Mouse (Mus musculus) embryonic fibroblast, embryonic 13.5 days (primary cell): ENCODE data around the gene Nudt3. TPM values are rescaled to one million over a fixed set of nuclear protein-coding genes. Genes with fewer than 3 reads are reported as not detected.

ENCODE experiments used
- H3K27ac ChIP-seq: 2 replicates; pipeline ENCODE4 v1.5.1; 2012; ENCODE audit warnings: low read length, control low read depth, inconsistent platforms; ENCODE audit not compliant: insufficient read depth
- H3K4me1 ChIP-seq: 2 replicates; pipeline ENCODE4 v1.6.1; 2011; ENCODE audit warnings: low read length; ENCODE audit not compliant: control insufficient read depth, insufficient read depth
- H3K4me3 ChIP-seq: 2 replicates; pipeline ENCODE4 v1.5.1; 2011; ENCODE audit warnings: mild to moderate bottlenecking, control low read depth, low read length; ENCODE audit not compliant: insufficient read depth
- CTCF ChIP-seq: IDR thresholded peaks from 2 replicates; pipeline ENCODE4 v1.5.1; 2011; ENCODE audit warnings: mild to moderate bottlenecking, control low read depth, low read length, moderate library complexity, borderline replicate concordance; ENCODE audit not compliant: insufficient read depth
- POLR2A ChIP-seq: IDR thresholded peaks from 2 replicates; pipeline ENCODE4 v1.6.1; 2011; ENCODE audit warnings: low read depth, mild to moderate bottlenecking, control low read depth, low read length, moderate library complexity
- polyA plus RNA-seq: library from polyadenylated mRNA; stranded (reverse); fragments of >200 nt; gene quantifications from 2 replicates; pipeline ENCODE4 v1.2.4, GENCODE M21; 2011; ENCODE audit warnings: low read depth; ENCODE audit not compliant: missing spikeins, insufficient read length

Gene Nudt3
- 117 and 131 TPM in 2 replicates for polyA plus RNA-seq

DNA sequence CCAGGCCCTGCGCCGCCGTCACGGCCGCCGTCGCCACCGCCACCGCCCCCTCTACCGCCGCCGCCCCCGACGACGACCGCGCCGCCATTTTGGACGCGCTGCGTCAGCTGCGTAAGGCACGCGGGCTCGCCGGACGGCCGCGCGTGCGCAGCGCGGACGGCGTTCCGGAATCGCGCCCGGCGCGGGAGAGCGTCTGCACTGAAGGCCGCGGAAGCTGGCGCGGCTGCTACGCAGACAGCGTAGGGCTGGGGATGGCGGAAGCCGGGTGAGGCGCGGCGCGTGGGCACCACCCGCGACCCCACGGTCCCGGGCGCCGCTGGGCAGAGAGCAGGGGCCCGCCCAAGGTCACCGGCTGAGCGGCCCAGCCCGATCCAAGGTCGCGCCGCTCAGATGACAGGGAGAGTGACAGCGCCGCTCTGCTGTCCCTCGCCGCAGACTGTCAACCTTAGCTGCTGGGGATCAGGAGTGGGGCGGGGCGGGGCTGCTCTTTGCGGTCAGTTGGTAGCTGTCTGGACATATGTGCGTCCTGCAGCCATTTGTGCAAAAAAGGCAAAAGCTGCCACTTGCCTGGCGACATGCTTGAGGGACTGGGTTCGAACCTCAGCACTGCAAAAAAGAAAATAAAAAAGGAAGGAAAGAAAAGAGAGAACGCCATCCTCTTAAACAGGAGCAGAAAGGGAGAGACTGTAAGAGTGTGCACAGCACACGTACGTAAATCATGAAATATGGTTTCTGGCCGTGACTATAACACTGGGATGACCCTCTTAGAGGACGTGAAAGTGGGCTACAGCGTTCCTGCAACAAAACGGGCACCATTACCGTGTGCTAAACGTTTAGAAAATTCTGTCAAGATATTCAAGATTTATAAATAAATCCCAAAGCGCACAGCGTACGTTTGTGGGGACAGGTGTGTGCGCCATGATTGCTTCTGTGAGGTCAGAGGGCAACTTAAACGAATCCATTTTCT is at the start of gene Nudt3:
TSS of gene Nudt3 (minus strand) at position 136 of the 967 bp plus-strand sequence.
- TF ChIP-seq CTCF = no peak
- TF ChIP-seq POLR2A = peak; percentile 68

DNA sequence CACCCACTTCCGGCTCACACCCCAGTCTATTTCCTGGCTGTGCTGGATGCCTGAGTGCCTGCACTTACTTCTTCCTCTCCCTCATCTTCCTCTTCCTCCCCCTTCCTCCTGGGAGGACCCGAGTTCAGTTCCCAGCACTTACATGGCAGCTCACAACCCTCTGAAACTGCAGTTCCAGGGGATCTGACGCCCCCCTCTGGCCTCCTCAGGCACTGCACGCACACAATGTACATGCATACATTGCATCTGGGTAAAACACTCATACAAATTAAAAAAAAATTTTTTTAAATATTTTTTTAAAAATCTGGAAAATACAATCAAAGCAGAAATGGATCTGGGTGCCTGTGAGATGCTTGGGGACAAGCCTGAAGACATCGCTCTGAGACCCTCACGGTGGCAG is 48.4 kb upstream of the Nudt3 start:
- Histone ChIP-seq H3K27ac (no peak overlapping the region), H3K4me1 (no peaks in the 10 kb centered on the region), H3K4me3 (no peak overlapping the region)
- TF ChIP-seq CTCF (no peak), POLR2A (no peak)

More for the DNA sequence above, at the start of gene Nudt3:
- Histone ChIP-seq H3K4me1 (0 out of 2 replicates have a peak, but pooled peaks cover 4% of the 10 kb centered on the region), H3K4me3 (peak within 1 kb of the TSS; percentile 83), H3K27ac (peak within 1 kb of the TSS; percentile 82)

GRCm38 (mm10) chr17:27658767-27659166 is 35.5 kb upstream of the Nudt3 start:
- no peak overlapping the region for H3K27ac ChIP-seq
- no peak for TF ChIP-seq CTCF
- TF ChIP-seq POLR2A = no peak
- H3K4me3 ChIP-seq = no peak overlapping the region
- H3K4me1 ChIP-seq = no peaks in the 10 kb centered on the region

GRCm38 (mm10) chr17:27657123-27657522 is 33.8 kb upstream of the Nudt3 start:
- H3K4me1 ChIP-seq = no peaks in the 10 kb centered on the region
- no peak overlapping the region for H3K4me3 ChIP-seq
- H3K27ac ChIP-seq = no peak overlapping the region
- TF ChIP-seq POLR2A = no peak
- TF ChIP-seq CTCF = no peak

DNA sequence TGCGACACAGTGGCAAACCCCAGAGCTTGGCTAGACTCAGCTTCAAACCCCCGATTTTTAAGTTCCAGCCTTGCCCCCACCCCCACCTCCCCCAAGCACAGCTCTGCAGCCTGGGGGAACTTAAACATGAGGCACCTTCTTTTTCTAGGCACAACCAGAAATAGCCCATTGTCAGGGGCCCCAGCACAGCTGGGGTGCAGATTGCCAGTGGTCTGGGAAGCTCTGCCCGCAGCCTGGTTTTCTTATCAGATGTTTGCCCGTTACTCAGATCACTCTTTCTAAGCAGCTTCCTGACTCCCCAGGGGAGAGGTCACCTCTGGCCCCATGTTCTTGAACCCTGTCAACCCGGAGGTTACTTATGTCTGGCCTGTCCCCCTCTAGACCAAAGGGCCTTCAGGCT is 33.1 kb upstream of the Nudt3 start:
- no peak for TF ChIP-seq POLR2A
- no peak for TF ChIP-seq CTCF
- Histone ChIP-seq H3K27ac (no peak overlapping the region), H3K4me3 (no peak overlapping the region), H3K4me1 (no peaks in the 10 kb centered on the region)

DNA sequence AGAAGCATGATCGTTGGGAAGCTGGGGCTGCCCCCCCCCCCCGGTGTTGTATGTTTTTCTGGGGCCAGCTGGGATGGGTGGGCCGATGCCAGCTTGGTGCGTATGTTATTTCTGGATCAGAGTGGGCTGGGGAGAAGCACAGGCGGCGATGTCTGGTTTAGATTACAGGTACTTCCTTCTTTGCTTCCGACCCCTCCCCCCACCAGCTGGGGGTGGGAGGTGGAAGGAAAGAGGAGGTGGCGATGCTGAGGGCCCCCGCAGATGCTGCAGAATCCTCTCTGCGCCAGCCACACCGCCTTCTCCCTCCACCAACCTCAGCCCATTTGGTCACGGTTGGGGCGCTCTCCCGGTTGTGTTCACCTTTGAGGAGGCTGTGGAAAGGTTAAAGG is 32.7 kb upstream of the Nudt3 start:
- no peak for TF ChIP-seq POLR2A
- TF ChIP-seq CTCF = no peak
- Histone ChIP-seq H3K4me1 (no peaks in the 10 kb centered on the region), H3K4me3 (no peak overlapping the region), H3K27ac (no peak overlapping the region)

- Histone ChIP-seq H3K4me1 (no peaks in the 10 kb centered on the region), H3K4me3 (peak within 1 kb of the TSS; percentile 14; the same call in 1 of the 2 replicates), H3K27ac (no peak within 1 kb of the TSS)
- no peak for TF ChIP-seq CTCF
- no peak for TF ChIP-seq POLR2A
Observed at GRCm38 (mm10) chr17:27655089-27656010, 32.1 kb upstream of the Nudt3 start, which contains the start of gene Pacsin1. TSS of gene Pacsin1 (plus strand) at chr17:27655509.

DNA sequence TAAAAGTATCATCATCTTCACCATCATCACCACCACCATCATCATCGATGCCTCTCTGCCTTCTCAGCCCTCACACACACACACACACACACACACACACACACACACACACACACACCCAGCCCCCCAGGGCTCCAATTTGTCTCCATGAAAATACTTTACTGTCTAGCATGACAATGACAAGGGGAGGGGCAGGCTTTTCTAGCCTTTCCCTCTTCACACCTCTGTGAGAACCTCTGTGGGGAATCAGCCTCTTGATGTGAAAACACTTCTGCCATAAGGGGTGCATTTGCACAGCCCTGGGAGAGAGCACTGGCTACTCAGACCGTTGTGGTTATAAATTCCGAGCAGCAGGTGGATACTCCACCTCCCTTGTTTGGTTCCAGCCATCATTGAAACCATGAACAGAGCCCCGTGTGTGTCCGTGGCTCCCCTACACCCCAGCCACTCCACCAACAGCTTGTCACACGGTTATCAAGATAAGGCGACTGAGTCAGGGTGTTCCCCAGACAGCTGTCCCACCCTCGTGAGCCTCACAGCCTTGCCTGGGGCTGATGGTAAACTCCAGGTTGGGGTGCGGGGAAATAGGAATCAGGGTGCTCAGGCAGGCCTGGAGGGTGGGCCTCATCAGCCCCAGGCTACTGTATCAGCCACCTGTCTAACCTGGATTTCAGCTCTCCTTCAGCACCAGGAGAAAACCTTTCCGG is 30.1 kb upstream of the Nudt3 start:
- no peak for TF ChIP-seq POLR2A
- TF ChIP-seq CTCF = no peak
- Histone ChIP-seq H3K4me1 (no peaks in the 10 kb centered on the region), H3K4me3 (no peak overlapping the region), H3K27ac (no peak overlapping the region)
